Mouse (Mus musculus) liver (tissue): ENCODE data around the gene Rab23.
"Not testable (repeated sequence)": the region's sequence is repeated elsewhere in the genome, so short reads cannot be mapped to it uniquely, and the experiment has no call there.

Experiments
- DNase-seq: peaks from one replicate; pipeline ENCODE4 v3.0.0-alpha.2; 2020; ENCODE audit warnings: mixed read lengths

Rab23 gene

GRCm38 (mm10) chr1:33734001-33734685 lies 14.5 kb downstream of the Rab23 start:
- no peak for DNase-seq

GRCm38 (mm10) chr1:33738281-33738680 lies 18.6 kb downstream of the Rab23 start:
- DNase-seq: no peak

DNA sequence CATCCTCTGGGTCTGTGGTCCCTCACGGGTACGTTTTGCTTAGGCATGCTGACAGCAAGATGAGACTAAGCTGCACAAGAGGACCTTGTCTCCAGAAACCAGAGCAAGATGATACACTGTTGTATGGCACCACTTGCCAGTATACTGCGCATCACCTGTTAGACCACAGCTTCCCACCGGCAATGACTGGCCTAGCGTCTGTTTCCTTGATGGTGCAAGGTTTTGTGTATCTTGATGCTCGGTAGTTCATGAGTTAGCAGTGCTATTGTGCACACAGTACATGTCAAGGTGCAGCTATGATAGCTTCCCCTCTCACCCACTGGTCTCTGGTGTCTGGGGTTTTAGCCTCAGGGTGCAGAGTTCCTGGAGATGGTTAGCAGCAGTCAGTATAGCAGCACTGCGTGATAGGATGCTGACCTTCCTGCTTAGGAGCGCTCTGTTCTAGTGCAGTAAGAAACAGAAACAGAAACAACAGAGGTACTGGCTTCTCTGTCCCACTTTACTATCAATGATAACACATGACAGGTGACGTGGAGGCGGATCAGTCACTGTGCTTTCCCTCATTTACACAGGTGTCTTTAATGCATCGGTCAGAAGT lies 19.1 kb downstream of the Rab23 start:
- no peak for DNase-seq

GRCm38 (mm10) chr1:33739302-33739701 lies 19.6 kb downstream of the Rab23 start:
- peak; percentile 82 for DNase-seq

DNA sequence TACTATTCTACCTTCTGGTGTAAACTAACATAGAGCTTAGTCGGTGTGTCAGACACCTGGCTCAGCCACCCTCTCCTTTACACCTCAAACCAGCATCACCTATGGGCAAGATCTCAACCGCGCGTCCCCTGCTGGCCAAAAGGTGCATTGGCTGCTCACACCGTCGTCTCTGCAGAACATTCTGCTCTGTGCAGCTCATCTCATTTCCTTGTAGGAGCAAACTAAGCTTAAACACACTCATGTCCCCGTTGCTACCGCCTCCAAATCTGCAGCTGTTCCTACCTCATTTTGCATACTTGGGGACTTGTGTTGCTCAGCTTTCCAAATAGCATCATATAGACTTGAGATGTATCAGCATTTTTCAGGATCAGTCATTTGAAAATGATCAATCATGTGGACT lies 23.2 kb downstream of the Rab23 start:
- DNase-seq: peak; percentile 63

- DNase-seq: not testable (repeated sequence)
These were observed 25.1 kb downstream of the Rab23 start for GRCm38 (mm10) chr1:33744815-33745214.

DNA sequence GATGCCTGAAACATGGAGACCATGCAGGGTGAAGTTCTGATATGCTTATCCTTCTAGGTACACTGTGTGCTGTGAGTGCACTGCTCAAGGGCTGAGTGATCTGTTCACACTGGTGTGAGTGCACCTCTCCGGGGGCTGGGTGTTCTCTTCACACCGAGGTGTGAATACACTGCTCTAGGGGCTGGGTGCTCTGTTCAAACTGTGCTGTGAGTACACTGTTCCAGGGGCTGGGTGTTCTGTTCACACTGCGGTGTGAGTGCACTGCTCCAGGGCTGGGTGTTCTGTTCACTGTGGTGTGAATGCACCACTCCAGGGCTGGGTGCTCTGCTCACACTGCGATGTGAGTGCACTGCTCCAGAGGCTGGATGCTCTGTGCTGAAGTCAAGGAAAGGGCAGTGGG lies 26.2 kb downstream of the Rab23 start:
- DNase-seq: no peak

GRCm38 (mm10) chr1:33749109-33749508 lies 29.4 kb downstream of the Rab23 start:
- DNase-seq: no peak

- not testable (repeated sequence) for DNase-seq
These were observed 30.0 kb downstream of the Rab23 start for GRCm38 (mm10) chr1:33749709-33750108.

DNA sequence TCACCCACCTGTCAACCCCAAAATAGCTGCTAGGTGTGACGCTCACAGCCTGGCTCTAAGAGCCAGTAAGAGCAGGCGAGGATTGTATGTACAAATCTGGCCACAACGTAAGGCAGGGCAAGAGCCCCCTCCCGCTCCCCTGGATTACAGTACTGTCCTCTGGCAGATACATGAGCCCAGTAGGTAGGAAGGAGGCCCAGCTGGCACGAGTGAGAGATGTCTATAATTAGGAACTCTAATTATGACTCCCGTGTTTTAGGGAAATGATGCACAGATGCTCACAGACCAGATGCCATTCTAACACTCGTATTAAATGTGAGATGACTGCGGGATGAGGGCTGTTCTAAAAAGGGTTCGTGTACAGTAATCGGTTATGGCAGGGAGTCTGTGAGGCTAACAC lies 31.6 kb downstream of the Rab23 start:
- no peak for DNase-seq

GRCm38 (mm10) chr1:33754089-33754488 lies 34.4 kb downstream of the Rab23 start:
- no peak for DNase-seq

- DNase-seq: peak; percentile 80
These were observed 35.5 kb downstream of the Rab23 start for GRCm38 (mm10) chr1:33754965-33755735.

DNA sequence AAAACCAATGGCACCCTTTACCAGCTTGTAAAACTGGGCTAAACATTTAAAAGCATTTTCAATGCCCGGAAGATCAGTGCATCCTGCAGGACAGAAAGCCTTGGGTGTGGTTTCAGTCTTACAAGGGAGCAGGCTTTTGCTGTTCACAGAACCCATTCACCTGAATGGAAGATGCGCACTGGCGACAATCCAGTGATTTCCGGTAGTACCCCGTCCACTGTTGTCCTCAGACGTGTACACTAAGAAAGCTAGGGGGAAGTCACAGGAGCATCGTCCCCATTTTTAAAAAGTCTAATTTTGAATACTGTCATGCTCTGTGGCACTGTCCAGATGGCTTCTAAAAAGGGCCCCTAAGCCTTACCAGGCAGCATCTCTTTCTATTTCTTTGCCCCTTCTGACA lies 36.1 kb downstream of the Rab23 start:
- DNase-seq: peak; percentile 39

GRCm38 (mm10) chr1:33756258-33757032 lies 36.8 kb downstream of the Rab23 start:
- peak; percentile 34 for DNase-seq

DNA sequence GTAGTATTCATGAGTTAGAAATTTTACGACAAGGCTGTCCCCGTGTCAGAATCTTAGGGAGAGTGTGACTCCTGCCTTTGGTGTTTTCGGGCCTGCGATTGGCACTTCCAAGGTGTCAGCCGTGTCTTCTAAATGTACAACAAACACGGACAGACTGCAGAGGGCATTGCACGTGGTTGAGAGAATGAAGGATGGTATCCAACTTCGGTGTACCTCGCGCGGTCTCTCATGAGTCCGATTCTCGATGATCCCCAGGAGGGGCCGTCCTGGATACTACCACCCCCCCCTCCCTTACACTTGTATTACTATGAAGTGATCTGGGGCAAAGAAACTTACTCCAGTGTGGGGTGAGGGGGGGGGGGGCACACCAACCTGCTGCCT lies 37.3 kb downstream of the Rab23 start:
- peak; percentile 41 for DNase-seq

DNA sequence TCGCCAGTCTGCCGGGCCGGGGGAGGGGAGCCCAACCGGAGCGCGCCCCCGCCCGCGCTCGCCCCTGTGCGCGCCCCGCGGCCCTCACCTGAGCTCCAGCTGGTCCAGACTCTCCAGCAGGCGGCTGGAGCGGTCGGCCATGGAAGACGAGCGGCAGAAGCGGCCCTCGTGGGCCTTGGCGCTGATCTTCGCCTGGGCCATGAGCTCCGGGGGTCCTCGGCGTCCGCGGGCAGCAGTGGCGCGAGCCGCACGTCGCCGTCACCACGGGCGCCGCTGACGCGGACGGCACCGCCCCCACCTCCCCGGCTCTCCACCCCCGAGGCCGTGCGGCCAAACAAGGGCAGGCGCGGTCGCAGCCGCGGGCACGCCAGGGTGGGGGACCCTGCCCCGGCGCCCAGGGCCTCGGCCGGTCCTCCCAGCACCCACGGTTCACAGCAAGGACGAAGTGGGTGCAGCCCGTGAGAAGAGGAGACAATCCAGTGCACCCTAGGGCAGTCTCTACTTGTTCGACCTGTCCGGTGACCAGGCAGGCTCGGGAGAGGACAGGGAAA lies 37.9 kb downstream of the Rab23 start, which contains the start of gene Bag2:
Bag2 (minus strand) TSS at position 305 of the 551 bp plus-strand sequence.
- DNase-seq: peak; percentile 85

GRCm38 (mm10) chr1:33758488-33758887 lies 38.8 kb downstream of the Rab23 start:
- peak; percentile 67 for DNase-seq

GRCm38 (mm10) chr1:33763826-33764225 lies 44.1 kb downstream of the Rab23 start:
- DNase-seq: no peak

- DNase-seq: no peak
These were observed 45.9 kb downstream of the Rab23 start for GRCm38 (mm10) chr1:33765468-33766080.

DNA sequence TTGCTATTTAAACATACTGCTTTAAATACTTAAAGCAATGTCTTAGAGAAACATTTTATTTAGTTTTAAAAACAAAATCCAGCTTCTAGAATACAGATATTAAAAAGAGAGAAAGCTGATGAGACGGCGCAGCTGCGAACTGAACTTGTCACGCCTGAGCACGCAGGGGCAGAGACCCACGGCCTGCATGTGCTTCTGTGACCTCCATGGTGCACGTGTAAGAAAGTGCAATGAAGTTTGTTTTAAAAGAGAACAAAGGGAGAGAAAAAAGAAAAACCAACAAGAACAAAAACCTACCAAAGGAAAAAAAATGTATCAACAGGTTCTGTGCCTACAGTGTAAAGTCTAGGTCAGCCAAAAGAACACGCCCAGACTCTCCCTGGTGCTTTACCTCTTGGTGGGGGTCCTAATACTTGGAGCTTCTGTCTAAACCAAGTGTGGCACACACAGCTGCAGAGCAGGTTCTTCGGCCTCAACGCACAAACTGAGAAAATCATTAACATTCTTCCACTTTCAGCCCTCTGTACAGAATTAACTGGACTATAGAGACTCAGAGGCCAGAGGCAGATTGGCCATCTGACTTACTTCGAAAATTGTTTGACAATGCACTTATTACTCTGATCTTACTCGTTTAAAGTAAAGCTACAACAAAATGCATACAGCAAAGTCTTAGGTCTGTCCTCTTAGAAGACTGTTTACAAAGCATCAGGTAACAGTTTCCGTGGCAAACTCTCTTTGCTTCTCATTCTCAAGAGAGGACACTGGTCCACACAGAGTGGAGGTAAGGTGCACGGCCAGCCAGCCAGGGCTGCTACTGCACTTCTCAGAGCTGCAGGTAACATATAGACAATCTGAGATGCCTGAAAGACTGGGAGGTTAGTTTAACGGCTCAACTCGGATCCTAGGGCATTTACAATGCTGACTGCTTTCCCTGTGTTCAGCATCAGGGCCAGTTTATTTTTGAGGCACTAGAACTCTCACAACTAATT lies 47.1 kb downstream of the Rab23 start:
- DNase-seq: no peak
